Mouse (Mus musculus) limb, embryonic 15.5 days (tissue): ENCODE data around the gene Ntn3. TPM values are rescaled to one million over a fixed set of nuclear protein-coding genes. Genes with fewer than 3 reads are reported as not detected.

Experiments
- ATAC-seq: fragments of 200-750 bp; cut with Nextera tagmentation; 2 replicates; pipeline ENCODE4 v1.8.0; 2017; ENCODE audit warnings: low read depth, moderate TSS enrichment; ENCODE audit not compliant: insufficient number of reproducible peaks, low FRiP score, low TSS enrichment
- H3K27ac ChIP-seq: fragments of 300-500 bp; sonication (generic); 2 replicates; pipeline ENCODE4 v1.5.1; 2015; ENCODE audit warnings: moderate library complexity, mild to moderate bottlenecking, inconsistent platforms
- H3K27me3 ChIP-seq: fragments of 300-500 bp; sonication (generic); 2 replicates; pipeline ENCODE4 v1.6.1; 2015; ENCODE audit warnings: inconsistent platforms
- H3K36me3 ChIP-seq: fragments of 300-500 bp; sonication (generic); 2 replicates; pipeline ENCODE4 v1.6.1; 2015; ENCODE audit warnings: inconsistent platforms
- H3K4me1 ChIP-seq: fragments of 300-500 bp; sonication (generic); 2 replicates; pipeline ENCODE4 v1.6.1; 2015; ENCODE audit warnings: inconsistent platforms
- H3K4me2 ChIP-seq: fragments of 300-500 bp; sonication (generic); 2 replicates; pipeline ENCODE4 v1.6.1; 2015; ENCODE audit warnings: mild to moderate bottlenecking, inconsistent platforms
- H3K4me3 ChIP-seq: fragments of 300-500 bp; sonication (generic); 2 replicates; pipeline ENCODE4 v1.5.1; 2015; ENCODE audit warnings: mild to moderate bottlenecking, inconsistent platforms
- H3K9ac ChIP-seq: fragments of 300-500 bp; sonication (generic); 2 replicates; pipeline ENCODE4 v1.6.1; 2015; ENCODE audit warnings: inconsistent platforms
- H3K9me3 ChIP-seq: fragments of 300-500 bp; sonication (generic); 2 replicates; pipeline ENCODE4 v1.6.1; 2016; ENCODE audit warnings: inconsistent platforms
- WGBS: fragments of 180-500 bp; shearing (Covaris S2); methylation state at CpG from one replicate; pipeline ENCODE4 v1.1.7; 2015; 5-methylcytosine and 5-hydroxymethylcytosine counted together
- polyA plus RNA-seq: library from polyadenylated mRNA; unstranded; fragments of >200 nt; fragmentation: Nextera tagmentation; extraction: Ambion mirVana; gene quantifications from 2 replicates; pipeline ENCODE4 v1.2.1, GENCODE M21; 2015

Ntn3 gene
- polyA plus RNA-seq, 1 experiment from 2014 or later, result 13.8 TPM

- 91% methylated on average over 8 of the region's 8 CpGs for WGBS
- no peak for ATAC-seq
- H3K27ac ChIP-seq, result no peak overlapping the region
- H3K36me3 ChIP-seq, result peaks cover 84% of the 10 kb centered on the region
- no peak overlapping the region for H3K4me2 ChIP-seq
- no peaks in the 10 kb centered on the region for H3K27me3 ChIP-seq
- no peak overlapping the region for H3K9ac ChIP-seq
- H3K9me3 ChIP-seq, result no peaks in the 10 kb centered on the region
- H3K4me3 ChIP-seq, result no peak overlapping the region
- H3K4me1 ChIP-seq, result no peaks in the 10 kb centered on the region
These were observed 17.4 kb upstream of the Ntn3 start for GRCm38 (mm10) chr17:24226721-24227120.

DNA sequence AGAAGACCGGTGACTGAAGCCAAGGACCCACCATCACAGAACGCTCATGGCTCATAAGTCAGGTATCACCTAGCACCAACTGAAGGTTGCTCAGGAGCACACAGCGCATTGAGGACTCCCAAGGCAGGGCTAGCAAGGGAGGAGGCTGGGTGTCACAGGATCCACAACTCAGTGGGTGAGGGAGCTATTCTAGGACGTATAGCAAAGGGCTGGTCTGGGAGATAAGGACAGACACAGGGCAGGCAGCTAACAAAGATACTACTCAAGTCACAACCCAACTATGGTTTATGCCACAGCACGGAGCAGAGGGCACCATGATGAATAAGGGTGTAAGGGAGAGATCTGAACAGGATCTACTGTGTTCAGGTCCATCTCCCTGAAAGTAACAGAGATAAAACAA lies 16.5 kb upstream of the Ntn3 start:
- no peaks in the 10 kb centered on the region for H3K27me3 ChIP-seq
- no peak overlapping the region for H3K4me3 ChIP-seq
- H3K4me1 ChIP-seq, result peaks cover 4% of the 10 kb centered on the region
- no peak overlapping the region for H3K9ac ChIP-seq
- whole genome bisulfite sequencing, result 91% methylated on average over 5 of the region's 5 CpGs
- no peaks in the 10 kb centered on the region for H3K9me3 ChIP-seq
- no peak for ATAC-seq
- no peak overlapping the region for H3K27ac ChIP-seq
- peaks cover 77% of the 10 kb centered on the region for H3K36me3 ChIP-seq
- H3K4me2 ChIP-seq, result no peak overlapping the region

GRCm38 (mm10) chr17:24224741-24225140 lies 15.4 kb upstream of the Ntn3 start:
- Histone ChIP-seq H3K27ac (no peak overlapping the region), H3K4me3 (no peak overlapping the region), H3K4me1 (peaks cover 11% of the 10 kb centered on the region), H3K9ac (no peak overlapping the region), H3K4me2 (no peak overlapping the region), H3K9me3 (no peaks in the 10 kb centered on the region), H3K36me3 (peaks cover 67% of the 10 kb centered on the region), H3K27me3 (no peaks in the 10 kb centered on the region)
- no peak for ATAC-seq
- WGBS, result 81% methylated on average over 10 of the region's 10 CpGs

- no peak for ATAC-seq
- 89% methylated on average over 5 of the region's 5 CpGs for WGBS
These were observed 14.2 kb upstream of the Ntn3 start for GRCm38 (mm10) chr17:24223513-24223912.

GRCm38 (mm10) chr17:24222653-24223052 lies 13.3 kb upstream of the Ntn3 start:
- ATAC-seq, result no peak
- Histone ChIP-seq H3K9ac (no peak overlapping the region), H3K4me3 (no peak overlapping the region), H3K27ac (0 out of 2 replicates have a peak overlapping the region, but pooled peaks have one; percentile 47), H3K27me3 (no peaks in the 10 kb centered on the region), H3K36me3 (peaks cover 58% of the 10 kb centered on the region), H3K4me1 (peaks cover 17% of the 10 kb centered on the region), H3K9me3 (no peaks in the 10 kb centered on the region), H3K4me2 (no peak overlapping the region)
- WGBS, result 57% methylated on average over 6 of the region's 6 CpGs

More at GRCm38 (mm10) chr17:24223513-24223912, 14.2 kb upstream of the Ntn3 start:
- Histone ChIP-seq H3K4me1 (peaks cover 17% of the 10 kb centered on the region), H3K9me3 (no peaks in the 10 kb centered on the region), H3K36me3 (peaks cover 58% of the 10 kb centered on the region), H3K4me3 (no peak overlapping the region), H3K9ac (no peak overlapping the region), H3K27ac (no peak overlapping the region), H3K4me2 (no peak overlapping the region), H3K27me3 (no peaks in the 10 kb centered on the region)

GRCm38 (mm10) chr17:24220435-24221411 lies 11.4 kb upstream of the Ntn3 start, which contains the start of gene Tedc2:
TSS of gene Tedc2 (minus strand) at chr17:24220851.
- WGBS, result 6% methylated on average over 41 of the region's 41 CpGs
- Histone ChIP-seq H3K9me3 (no peaks in the 10 kb centered on the region), H3K27ac (peak within 1 kb of the TSS; percentile 81), H3K36me3 (peaks cover 58% of the 10 kb centered on the region), H3K4me1 (peaks cover 17% of the 10 kb centered on the region), H3K9ac (peak within 1 kb of the TSS; percentile 78), H3K4me3 (peak within 1 kb of the TSS; percentile 83), H3K27me3 (no peaks in the 10 kb centered on the region), H3K4me2 (peak within 1 kb of the TSS; percentile 81)
- ATAC-seq, result peak; percentile 87

- Histone ChIP-seq H3K27ac (no peak overlapping the region), H3K4me2 (no peak overlapping the region), H3K4me3 (no peak overlapping the region), H3K9ac (no peak overlapping the region), H3K4me1 (peaks cover 29% of the 10 kb centered on the region), H3K27me3 (no peaks in the 10 kb centered on the region), H3K9me3 (no peaks in the 10 kb centered on the region), H3K36me3 (peaks cover 38% of the 10 kb centered on the region)
- ATAC-seq, result no peak
- 65% methylated on average over 4 of the region's 4 CpGs for WGBS
These were observed 7.5 kb upstream of the Ntn3 start for GRCm38 (mm10) chr17:24216836-24217235.

DNA sequence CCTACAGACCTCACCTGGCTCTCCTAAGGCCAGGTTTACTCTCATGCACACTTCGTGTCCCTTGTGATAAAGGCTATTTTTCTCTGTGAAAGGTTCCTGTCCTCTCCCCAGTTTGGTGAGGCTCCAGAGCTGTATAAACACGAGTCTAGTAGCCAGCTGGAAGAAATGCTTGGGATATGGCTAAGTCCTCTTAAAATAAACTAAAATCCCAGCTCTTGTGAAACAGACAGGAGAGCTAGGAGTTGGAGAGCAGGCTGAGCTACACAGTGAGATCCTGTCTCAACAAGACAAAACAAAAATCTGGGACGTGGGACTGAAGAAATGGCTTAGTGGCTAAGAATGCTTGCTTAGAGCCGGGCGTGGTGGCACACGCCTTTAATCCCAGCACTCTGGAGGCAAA lies 3.9 kb upstream of the Ntn3 start:
- Histone ChIP-seq H3K36me3 (peaks cover 33% of the 10 kb centered on the region), H3K9ac (no peak overlapping the region), H3K4me2 (no peak overlapping the region), H3K4me1 (peaks cover 48% of the 10 kb centered on the region), H3K4me3 (no peak overlapping the region), H3K27ac (peak overlapping the region; percentile 96), H3K9me3 (no peaks in the 10 kb centered on the region), H3K27me3 (no peaks in the 10 kb centered on the region)
- 70% methylated on average over 6 of the region's 6 CpGs for WGBS
- no peak for ATAC-seq

DNA sequence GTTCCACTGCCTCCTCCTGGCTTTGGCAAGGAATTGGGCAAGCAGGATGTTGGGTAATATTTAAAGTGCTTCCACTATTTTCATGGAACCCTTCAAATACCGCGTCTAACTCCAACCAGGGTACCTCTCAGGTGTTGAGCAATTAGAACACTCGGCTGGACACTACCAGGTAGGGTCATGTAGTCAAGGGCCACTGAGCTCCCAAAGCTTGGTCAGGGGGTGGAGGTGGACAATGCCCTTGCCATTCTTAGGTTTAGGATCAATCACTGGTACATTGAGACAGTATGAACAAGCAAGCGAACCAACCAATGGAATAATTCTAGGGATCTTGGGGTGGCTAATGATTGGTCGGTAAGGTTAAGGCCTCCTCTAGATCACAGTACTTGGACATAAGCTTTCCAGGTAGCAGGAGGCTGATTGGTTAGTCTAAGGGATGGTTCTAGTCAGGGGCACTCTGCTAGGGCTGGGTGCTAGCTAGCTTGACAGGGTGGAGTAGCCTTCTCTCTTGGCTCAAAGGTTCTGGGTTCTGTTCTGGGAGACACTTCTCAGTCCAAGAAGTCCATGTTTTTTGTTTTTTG lies 3.2 kb upstream of the Ntn3 start:
- Histone ChIP-seq H3K9me3 (no peaks in the 10 kb centered on the region), H3K4me1 (peaks cover 54% of the 10 kb centered on the region), H3K27ac (peak overlapping the region; percentile 96), H3K4me3 (peak overlapping the region; percentile 48), H3K27me3 (no peaks in the 10 kb centered on the region; the same call in none of the 2 replicates), H3K36me3 (peaks cover 26% of the 10 kb centered on the region), H3K4me2 (peak overlapping the region; percentile 95), H3K9ac (no peak overlapping the region)
- 30% methylated on average over 5 of the region's 5 CpGs for WGBS
- ATAC-seq, result no peak

GRCm38 (mm10) chr17:24211631-24212440 lies 2.5 kb upstream of the Ntn3 start:
- 2% methylated on average over 37 of the region's 37 CpGs for WGBS
- H3K27me3 ChIP-seq, result no peaks in the 10 kb centered on the region; the same call in none of the 2 replicates
- H3K9ac ChIP-seq, result peak overlapping the region; percentile 65
- peaks cover 21% of the 10 kb centered on the region for H3K36me3 ChIP-seq
- H3K4me3 ChIP-seq, result peak overlapping the region; percentile 48
- H3K4me2 ChIP-seq, result peak overlapping the region; percentile 95
- ATAC-seq, result no peak; the same call in 1 of the 2 replicates
- no peaks in the 10 kb centered on the region for H3K9me3 ChIP-seq
- peaks cover 61% of the 10 kb centered on the region for H3K4me1 ChIP-seq
- peak overlapping the region; percentile 96 for H3K27ac ChIP-seq

DNA sequence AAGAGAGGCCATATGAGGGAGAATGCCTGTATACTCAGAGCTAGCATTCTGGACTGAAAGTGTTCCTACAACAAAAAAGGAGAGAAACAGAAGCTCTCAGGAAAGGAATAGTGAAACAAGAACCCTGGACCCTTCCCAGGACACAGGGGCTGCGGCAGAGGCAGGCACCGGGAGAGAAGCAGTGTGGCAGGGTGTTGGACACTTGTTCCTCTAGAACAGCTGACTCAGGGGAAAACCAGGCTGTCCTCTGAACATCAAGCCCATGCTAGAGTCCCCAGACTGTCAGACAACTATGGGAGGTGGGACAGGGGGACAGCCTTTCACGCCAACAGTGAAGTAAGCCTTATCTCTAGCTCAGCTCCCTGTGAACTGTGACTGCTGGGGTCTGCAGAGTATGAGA lies 1.3 kb upstream of the Ntn3 start:
- Histone ChIP-seq H3K4me3 (0 out of 2 replicates have a peak overlapping the region, but pooled peaks have one; percentile 48), H3K9me3 (no peaks in the 10 kb centered on the region), H3K4me2 (peak overlapping the region; percentile 95; the same call in 1 of the 2 replicates), H3K27ac (peak overlapping the region; percentile 96), H3K27me3 (no peaks in the 10 kb centered on the region; the same call in none of the 2 replicates), H3K4me1 (peaks cover 74% of the 10 kb centered on the region), H3K36me3 (peaks cover 9% of the 10 kb centered on the region), H3K9ac (no peak overlapping the region)
- WGBS, result 53% methylated on average over 3 of the region's 3 CpGs
- no peak for ATAC-seq
